In genomic region chr5:32136301-32136863, GRCm38 (mm10) we compare ENCODE assay signal across 8 mouse cellular contexts. TPM values are rescaled to one million over a fixed set of nuclear protein-coding genes. Genes with fewer than 3 reads are reported as not detected.
DNase-seq lines count a peak whose midpoint lies in the region; ATAC-seq and TF ChIP-seq lines count a peak whose summit lies in the region.

No protein-coding gene starts in this region.

- no peak for ATAC-seq in hindbrain, embryonic 14.5 days (ENCODE audit: low FRiP score)
- peak; percentile 8; the same call in 1 of the 2 replicates for ATAC-seq in megakaryocyte, adult 5-6 weeks (ENCODE audit: poor library complexity, severe bottlenecking)

- no peak for TF ChIP-seq POLR2A in cerebellum, adult 2 months (IDR thresholded peaks at IDR 0.05; ENCODE audit: borderline replicate concordance, insufficient read depth, low read length)

- H3K27me3 ChIP-seq in cerebellum, adult 2 months (ENCODE audit: control insufficient read depth, insufficient read depth, low read length) = no peaks in the 10 kb centered on the region
- peaks cover 48% of the 10 kb centered on the region for H3K27me3 ChIP-seq in hindbrain, embryonic 14.5 days (ENCODE audit: control insufficient read depth, insufficient read depth, low read length)

- peak overlapping the region; percentile 70 for H3K9ac ChIP-seq in hindbrain, embryonic 14.5 days

- peak overlapping the region; percentile 55 for H3K27ac ChIP-seq in cerebellum, adult 2 months (ENCODE audit: insufficient read depth, low read length)
- H3K27ac ChIP-seq in hindbrain, embryonic 14.5 days = peak overlapping the region; percentile 71; the same call in 1 of the 2 replicates

- no peaks in the 10 kb centered on the region for H3K4me1 ChIP-seq in cerebellum, adult 2 months (ENCODE audit: control insufficient read depth, insufficient read depth, low read length)
- H3K4me1 ChIP-seq in hindbrain, embryonic 14.5 days (replicated peaks; ENCODE audit: control insufficient read depth, insufficient read depth, low read length) = peaks cover 15% of the 10 kb centered on the region; the same call in 1 of the 2 replicates

- TF ChIP-seq CTCF in cerebellum, adult 2 months (IDR thresholded peaks at IDR 0.05; ENCODE audit: borderline replicate concordance, insufficient read depth, low read depth, low read length) = no peak

- no peaks in the 10 kb centered on the region for H3K36me3 ChIP-seq in hindbrain, embryonic 14.5 days (replicated peaks; ENCODE audit: control insufficient read depth, insufficient read depth)

- H3K9me3 ChIP-seq in hindbrain, embryonic 14.5 days (ENCODE audit: control insufficient read depth, low read length) = no peaks in the 10 kb centered on the region

- H3K4me2 ChIP-seq in hindbrain, embryonic 14.5 days (replicated peaks) = peak overlapping the region; percentile 89

- under 1% methylated on average over 62 of the region's 63 CpGs for WGBS in cerebellum, adult 2 months
- 0% methylated on average over 56 of the region's 63 CpGs for WGBS in hindbrain, embryonic 14.5 days

- H3K4me3 ChIP-seq in cerebellum, adult 2 months (replicated peaks; ENCODE audit: insufficient read depth, low read depth, low read length) = peak overlapping the region; percentile 65
- H3K4me3 ChIP-seq in hindbrain, embryonic 14.5 days (replicated peaks; ENCODE audit: low read length) = peak overlapping the region; percentile 62

- DNase-seq in NIH3T3 (ENCODE audit: low read depth) = peak; percentile 77
- peak; percentile 73 to 77 for DNase-seq in cerebellum, adult 2 months
- peak; percentile 82 for DNase-seq in gastrocnemius, adult 18-20 months (ENCODE audit: low spot score)
- DNase-seq in hindbrain, embryonic 14.5 days (ENCODE audit: low spot score) = no peak
- peak; percentile 40 to 51 for DNase-seq in left cerebral cortex, adult 8-10 months (ENCODE audit: low spot score in 2 of 2)
- DNase-seq in skeletal muscle tissue, adult 2 months (ENCODE audit: low read depth, low spot score) = peak; percentile 71
- no peak for DNase-seq in c-Kit-positive CD71-positive TER-119-positive erythroid progenitor cells, embryonic 14.5 days (ENCODE audit: low spot score)

RNA-seq across cellular contexts. Expression of gene Fosl2, which starts 0.8 kb away (rescaled TPM):
- 2.8 and 3.5 TPM in 2 replicates for polyA plus RNA-seq in cerebellum, adult 2 months (2012; rRNA removed)
- 10 to 100 TPM; 15.9 to 16.3 TPM for total RNA-seq in gastrocnemius, adult 18-20 months (2021)
- polyA plus RNA-seq in hindbrain, embryonic 14.5 days (2014; fragmentation: Nextera tagmentation; extraction: Ambion mirVana) = 0.80 and 1.1 TPM in 2 replicates
- 10 to 100 TPM; 25.9 to 30.3 (median 28.4) TPM for total RNA-seq in left cerebral cortex, adult 8-10 months (2022)
- total RNA-seq in megakaryocyte, adult 5-6 weeks (2015) = 126 and 128 TPM in 2 replicates
- 66.3 and 84.1 TPM in 2 replicates for total RNA-seq in megakaryocyte, adult 5-6 weeks (2017)

Comparison
In these comparisons a context has a peak if more than half of its experiments do, and no peak if none do; other contexts are left out.
1. DNase-seq: peak in NIH3T3 (single experiment), cerebellum, adult 2 months (2 of 2), gastrocnemius, adult 18-20 months (single experiment), left cerebral cortex, adult 8-10 months (2 of 2) and skeletal muscle tissue, adult 2 months (single experiment); none in hindbrain, embryonic 14.5 days (single experiment) and c-Kit-positive CD71-positive TER-119-positive erythroid progenitor cells, embryonic 14.5 days (single experiment).